ENCODE assay signal across 6 mouse cellular contexts in the genomic region with DNA sequence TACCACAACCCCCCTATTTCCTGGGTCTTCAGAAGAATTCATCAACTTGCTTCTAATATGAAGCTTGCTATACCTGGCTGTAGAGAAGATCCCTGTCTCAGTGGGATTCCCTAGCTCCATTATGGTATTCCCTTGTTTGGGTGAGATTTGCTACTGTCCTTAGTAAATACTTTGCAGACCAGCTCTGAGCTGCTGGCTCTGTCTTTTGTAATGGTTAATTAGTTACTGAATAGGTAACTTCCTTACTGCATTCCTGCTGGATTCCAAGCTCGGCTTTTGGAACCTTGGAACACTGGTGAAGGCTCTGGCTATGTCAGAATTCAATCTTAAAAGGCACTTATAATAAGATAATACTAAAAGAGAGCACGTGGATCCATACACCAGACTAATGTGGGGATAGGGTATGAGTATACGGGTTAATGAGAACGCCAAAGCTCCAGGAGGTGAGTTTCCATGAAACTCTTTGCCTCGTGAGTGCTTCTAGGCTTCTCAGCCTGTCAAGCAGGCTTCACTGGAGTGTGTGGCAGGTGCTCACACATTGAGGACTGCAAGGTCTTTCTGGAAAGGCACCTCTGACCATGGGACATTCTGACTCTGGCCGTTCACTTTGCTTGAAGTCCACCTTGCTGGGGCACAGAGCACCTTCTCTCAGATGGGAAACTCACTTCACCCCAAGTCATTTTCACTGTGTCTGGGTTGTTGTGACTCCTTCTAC.
DNase-seq lines count a peak whose midpoint lies in the region; ATAC-seq and TF ChIP-seq lines count a peak whose summit lies in the region.
"Not testable (repeated sequence)": the region's sequence is repeated elsewhere in the genome, so short reads cannot be mapped to it uniquely, and the experiment has no call there.

No protein-coding gene starts in this region.

- H3K9me3 ChIP-seq in intestine, embryonic 16.5 days (ENCODE audit: control insufficient read depth, low read length); kidney, embryonic 15.5 days (replicated peaks); midbrain, embryonic 11.5 days (ENCODE audit: control insufficient read depth, low read length): not testable (repeated sequence)

- not testable (repeated sequence) for TF ChIP-seq POLR2A in kidney, adult 2 months (IDR thresholded peaks at IDR 0.05; ENCODE audit: low read depth, low read length)

- H3K27ac ChIP-seq in intestine, embryonic 16.5 days (ENCODE audit: low read length), result peak overlapping the region; percentile 41
- peak overlapping the region; percentile 26 for H3K27ac ChIP-seq in kidney, adult 2 months (ENCODE audit: insufficient read depth, low read depth, low read length)
- peak overlapping the region; percentile 75 for H3K27ac ChIP-seq in kidney, embryonic 15.5 days
- H3K27ac ChIP-seq in midbrain, embryonic 11.5 days (ENCODE audit: low read depth, low read length), result not testable (repeated sequence)

- not testable (repeated sequence) for TF ChIP-seq CTCF in kidney, adult 2 months (conservative IDR thresholded peaks at IDR 0.05; ENCODE audit: insufficient read depth, insufficient read length, low read depth, low read length)

- not testable (repeated sequence) for H3K9ac ChIP-seq in intestine, embryonic 16.5 days (ENCODE audit: low read depth, low read length); kidney, embryonic 15.5 days; midbrain, embryonic 11.5 days (ENCODE audit: low read length)

- H3K4me3 ChIP-seq in intestine, embryonic 16.5 days (ENCODE audit: low read length); kidney, adult 2 months (ENCODE audit: insufficient read depth, low read depth, low read length); kidney, embryonic 15.5 days (replicated peaks); midbrain, embryonic 11.5 days (ENCODE audit: low read depth, low read length): not testable (repeated sequence)

- not testable (repeated sequence) for H3K4me1 ChIP-seq in intestine, embryonic 16.5 days (ENCODE audit: control insufficient read depth, insufficient read depth, low read length); midbrain, embryonic 11.5 days (ENCODE audit: control insufficient read depth, insufficient read depth, low read length)
- peaks cover 18% of the 10 kb centered on the region for H3K4me1 ChIP-seq in kidney, adult 2 months (ENCODE audit: control insufficient read depth, insufficient read depth, low read length)
- H3K4me1 ChIP-seq in kidney, embryonic 15.5 days, result peaks cover 29% of the 10 kb centered on the region

- not testable (repeated sequence) for ATAC-seq in intestine, embryonic 16.5 days; kidney, embryonic 15.5 days (replicated peaks; ENCODE audit: low FRiP score); midbrain, embryonic 11.5 days (ENCODE audit: low FRiP score)

- not testable (repeated sequence) for H3K4me2 ChIP-seq in intestine, embryonic 16.5 days (ENCODE audit: low read depth, low read length); kidney, embryonic 15.5 days; midbrain, embryonic 11.5 days

- H3K27me3 ChIP-seq in intestine, embryonic 16.5 days (replicated peaks; ENCODE audit: control insufficient read depth, insufficient read depth, low read length); kidney, adult 2 months (replicated peaks; ENCODE audit: control insufficient read depth, insufficient read depth, low read length); midbrain, embryonic 11.5 days (ENCODE audit: control insufficient read depth, insufficient read depth, low read length): not testable (repeated sequence)
- peaks cover 48% of the 10 kb centered on the region for H3K27me3 ChIP-seq in kidney, embryonic 15.5 days

- DNase-seq in ES-CJ7 (ENCODE audit: low read depth, low spot score), result peak; percentile 46
- peak; percentile 83 for DNase-seq in kidney, adult 2 months
- peak; percentile 55 for DNase-seq in kidney, postnatal 14 days
- peak; percentile 31 for DNase-seq in midbrain, embryonic 11.5 days (ENCODE audit: low spot score, missing footprints)

- 59% methylated on average over 6 of the region's 6 CpGs for WGBS in intestine, embryonic 16.5 days
- 28% methylated on average over 6 of the region's 6 CpGs for whole genome bisulfite sequencing in kidney, adult 2 months
- WGBS in kidney, embryonic 15.5 days, result 64% methylated on average over 6 of the region's 6 CpGs
- 54% methylated on average over 6 of the region's 6 CpGs for WGBS in midbrain, embryonic 11.5 days

- not testable (repeated sequence) for H3K36me3 ChIP-seq in intestine, embryonic 16.5 days (ENCODE audit: control insufficient read depth, insufficient read depth, low read length); kidney, adult 2 months (ENCODE audit: control insufficient read depth, insufficient read depth, low read length); kidney, embryonic 15.5 days; midbrain, embryonic 11.5 days (ENCODE audit: control insufficient read depth, insufficient read depth, low read length)

Comparison
In these comparisons a context has a peak if more than half of its experiments do, and no peak if none do; other contexts are left out.
1. DNase-seq: peak in every context shown above with its lines; median percentile 83 in kidney, adult 2 months; 55 in kidney, postnatal 14 days; 46 in ES-CJ7; 31 in midbrain, embryonic 11.5 days.